Mouse (Mus musculus): Measurements from ENCODE around the gene Wdr27. TPM values are rescaled to one million over a fixed set of nuclear protein-coding genes. Genes with fewer than 3 reads are reported as not detected.
A peak's percentile ranks its signal among the peaks of the same experiment; 100 is the strongest.
"Not testable (repeated sequence)": the region's sequence is repeated elsewhere in the genome, so short reads cannot be mapped to it uniquely, and the experiment has no call there.

Wdr27 gene
- total RNA-seq, 2 experiments from 2014 or later, result 2.4 to 3.0 TPM

- DNase-seq, result no peak
Measured at GRCm38 (mm10) chr17:14930697-14931096, 12.3 kb downstream of the Wdr27 start.

GRCm38 (mm10) chr17:14928631-14929030 lies 14.3 kb downstream of the Wdr27 start:
- no peak for DNase-seq

DNA sequence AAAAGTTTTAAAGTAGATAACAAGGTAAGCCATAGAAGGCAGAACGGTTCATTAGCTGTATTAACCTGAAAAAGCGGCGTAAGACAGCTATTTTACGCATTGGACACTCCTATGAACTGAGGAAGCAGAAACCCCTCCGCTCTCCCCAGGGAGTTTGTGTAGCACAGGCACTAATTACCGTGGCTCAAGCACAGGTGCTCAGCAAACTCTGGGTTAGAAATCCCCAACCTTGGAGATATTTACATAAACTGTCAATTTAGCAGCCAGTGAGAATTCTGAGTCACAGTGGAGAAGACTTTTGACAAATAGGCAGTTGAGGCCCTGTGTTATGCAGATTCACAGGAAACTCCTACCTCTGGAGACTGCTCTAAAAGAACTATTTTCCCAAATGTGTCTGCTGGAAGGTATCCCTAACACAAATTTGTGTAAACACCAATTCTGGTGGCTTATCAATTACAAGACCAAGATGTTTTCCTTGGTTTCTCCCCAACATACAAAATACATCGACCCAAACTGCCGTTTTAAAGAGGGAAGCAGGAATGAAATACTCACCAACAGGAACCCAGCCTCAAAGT lies 15.2 kb downstream of the Wdr27 start:
- DNase-seq, result no peak

GRCm38 (mm10) chr17:14921582-14921981 lies 21.4 kb downstream of the Wdr27 start:
- no peak for DNase-seq

DNA sequence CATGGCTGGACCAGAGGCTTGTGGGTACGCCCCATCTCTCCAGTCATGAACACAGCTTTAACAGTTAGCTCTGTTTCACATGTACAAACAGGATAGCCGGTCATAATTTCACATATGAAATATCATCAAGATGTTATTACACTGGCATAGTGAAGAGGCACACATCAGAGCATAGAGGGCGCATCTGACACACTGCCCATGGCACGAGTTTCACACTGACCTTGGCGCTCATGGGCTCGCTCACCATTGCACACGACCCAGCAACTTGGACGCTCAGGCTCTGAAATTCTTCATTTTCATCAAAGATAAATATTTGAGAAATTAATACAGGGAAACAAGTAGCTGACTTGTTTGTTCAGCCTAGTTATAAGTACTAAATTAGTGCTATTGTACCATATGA lies 25.1 kb downstream of the Wdr27 start:
- no peak for DNase-seq

DNA sequence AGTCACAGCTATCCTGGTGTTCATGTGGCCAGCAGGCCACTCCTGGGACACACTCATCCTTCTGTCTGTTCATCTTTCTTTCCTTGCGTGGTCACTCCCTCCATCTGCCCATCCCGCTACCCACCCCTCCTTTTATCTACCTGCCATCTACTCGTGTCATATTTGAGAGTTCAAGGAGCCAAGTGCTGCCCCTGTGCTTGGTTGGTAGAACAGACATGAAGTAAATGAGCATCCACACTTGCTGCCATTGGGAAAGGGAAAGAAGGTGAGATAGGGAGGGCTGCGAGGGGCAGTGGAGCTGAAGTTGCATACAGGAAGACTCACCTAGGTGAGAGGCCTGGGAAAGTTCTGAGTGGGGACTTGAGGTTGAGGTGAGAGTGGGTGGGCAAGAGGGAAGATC lies 28.6 kb downstream of the Wdr27 start:
- DNase-seq, result no peak

GRCm38 (mm10) chr17:14912981-14913380 lies 30.0 kb downstream of the Wdr27 start:
- no peak for DNase-seq

- no peak for DNase-seq
Measured at GRCm38 (mm10) chr17:14912420-14912819, 30.5 kb downstream of the Wdr27 start.

- no peak for DNase-seq
Measured at GRCm38 (mm10) chr17:14910771-14911170, 32.2 kb downstream of the Wdr27 start.

DNA sequence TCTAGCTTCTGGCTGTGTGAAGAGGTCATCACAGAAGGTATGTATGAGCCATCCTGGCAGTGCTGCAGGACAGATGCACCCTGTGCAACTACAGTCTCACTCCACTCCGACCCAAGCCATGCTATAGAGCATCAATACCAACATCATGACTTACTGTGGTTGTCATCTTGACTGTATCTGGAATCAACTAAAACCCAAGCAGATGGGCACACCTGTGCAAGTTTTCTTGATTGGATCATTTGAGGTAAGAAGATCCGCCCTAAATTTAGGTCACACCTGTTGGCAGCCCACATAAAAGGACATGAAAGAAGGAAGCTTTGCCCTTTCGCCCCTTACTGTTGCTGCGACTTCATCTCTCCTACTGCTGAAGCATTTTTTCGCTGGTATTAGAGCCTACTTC lies 33.6 kb downstream of the Wdr27 start:
- no peak for DNase-seq

GRCm38 (mm10) chr17:14907136-14907535 lies 35.8 kb downstream of the Wdr27 start:
- DNase-seq, result no peak

- DNase-seq, result no peak
Measured at GRCm38 (mm10) chr17:14906611-14907010, 36.3 kb downstream of the Wdr27 start.

DNA sequence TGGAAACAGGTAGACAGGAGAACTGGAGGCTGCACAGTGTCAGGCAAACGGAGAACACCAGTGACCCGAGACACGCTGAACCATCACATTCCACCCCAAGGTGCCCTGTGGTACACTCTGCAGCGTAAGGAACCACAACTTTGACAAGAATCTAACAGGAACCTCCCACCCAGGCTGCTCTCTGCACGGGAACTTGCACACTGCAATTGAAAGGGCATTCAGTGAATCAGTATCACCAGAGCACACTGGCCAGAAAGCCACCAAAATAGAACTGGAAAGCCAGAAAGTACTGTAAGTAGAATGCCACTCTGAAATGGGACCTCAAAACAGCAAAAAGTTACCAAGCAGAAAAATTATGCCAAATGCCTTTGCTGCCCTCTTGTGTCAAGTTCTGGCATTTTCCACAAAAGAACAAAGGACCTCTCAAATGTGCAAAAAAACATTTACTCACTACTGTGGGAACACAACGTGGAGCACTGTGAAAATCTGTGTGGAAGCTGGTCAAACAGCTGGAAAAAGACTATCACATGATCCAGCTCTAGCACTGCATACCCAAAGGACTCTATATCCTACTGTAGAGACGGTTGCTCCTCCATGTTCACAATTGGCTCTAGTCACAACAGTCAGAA lies 38.2 kb downstream of the Wdr27 start:
- DNase-seq, result peak; percentile 47 to 77

- DNase-seq, result no peak
Measured at GRCm38 (mm10) chr17:14904206-14904605, 38.8 kb downstream of the Wdr27 start.

GRCm38 (mm10) chr17:14903212-14903611 lies 39.7 kb downstream of the Wdr27 start:
- DNase-seq, result no peak

DNA sequence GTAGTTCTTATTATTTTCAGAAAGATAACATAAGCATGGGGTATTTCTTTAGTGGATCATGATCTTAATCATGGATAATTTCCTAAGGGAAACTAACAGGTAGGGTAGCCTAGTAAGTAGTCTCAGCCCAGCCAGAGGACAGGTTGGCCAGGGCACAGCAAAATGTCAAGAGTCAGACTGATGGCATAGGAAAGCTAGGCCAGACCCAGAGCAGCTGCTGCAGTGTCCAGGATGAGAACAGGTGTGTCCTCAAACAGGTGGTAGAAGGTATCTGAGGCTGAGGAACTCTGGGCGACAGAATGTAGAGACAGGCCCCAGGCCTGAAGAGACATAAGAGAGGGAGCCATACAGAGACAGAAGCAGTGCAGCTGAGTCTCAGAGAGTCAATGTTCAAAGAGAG lies 44.0 kb downstream of the Wdr27 start:
- DNase-seq, result no peak

- not testable (repeated sequence) for DNase-seq
Measured at GRCm38 (mm10) chr17:14895058-14895457, 47.9 kb downstream of the Wdr27 start.

- DNase-seq, result no peak
Measured at GRCm38 (mm10) chr17:14886933-14887332, 56.0 kb downstream of the Wdr27 start.

- no peak for DNase-seq
Measured at GRCm38 (mm10) chr17:14874656-14875204, 68.2 kb downstream of the Wdr27 start.

- DNase-seq, result no peak
Measured at GRCm38 (mm10) chr17:14860220-14860619, 82.7 kb downstream of the Wdr27 start.

- DNase-seq, result no peak
Measured at GRCm38 (mm10) chr17:14847709-14848108, 95.2 kb downstream of the Wdr27 start.

- DNase-seq, result no peak
Measured at GRCm38 (mm10) chr17:14846880-14847279, 96.1 kb downstream of the Wdr27 start.

GRCm38 (mm10) chr17:14826715-14827295 lies 116.2 kb downstream of the Wdr27 start:
- DNase-seq, result no peak

DNA sequence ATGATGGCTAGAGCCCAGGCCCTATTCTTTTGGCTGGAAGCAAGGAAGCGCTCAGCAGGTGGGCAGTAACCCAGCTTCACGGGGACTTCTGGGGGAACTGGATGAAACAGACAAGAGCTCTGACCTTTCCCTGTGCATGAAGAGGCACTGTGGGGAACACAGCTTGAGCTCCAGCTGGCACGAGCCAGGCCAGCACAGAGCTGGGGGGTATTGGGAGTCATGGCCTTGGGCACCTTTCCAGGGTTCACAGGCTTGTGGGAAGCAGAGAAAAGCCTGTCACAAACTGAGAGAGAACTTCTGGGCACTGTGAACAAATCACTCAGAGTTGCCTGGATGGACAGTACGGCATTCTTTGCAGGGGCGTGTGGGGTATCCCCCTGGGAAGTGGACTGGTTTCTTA lies 118.0 kb downstream of the Wdr27 start:
- peak in 1 of 2 experiments; percentile 11 for DNase-seq

All from layer of hippocampus, postnatal 36 days (tissue).